8 mouse cellular contexts compared by ENCODE assay signal in the genomic region with DNA sequence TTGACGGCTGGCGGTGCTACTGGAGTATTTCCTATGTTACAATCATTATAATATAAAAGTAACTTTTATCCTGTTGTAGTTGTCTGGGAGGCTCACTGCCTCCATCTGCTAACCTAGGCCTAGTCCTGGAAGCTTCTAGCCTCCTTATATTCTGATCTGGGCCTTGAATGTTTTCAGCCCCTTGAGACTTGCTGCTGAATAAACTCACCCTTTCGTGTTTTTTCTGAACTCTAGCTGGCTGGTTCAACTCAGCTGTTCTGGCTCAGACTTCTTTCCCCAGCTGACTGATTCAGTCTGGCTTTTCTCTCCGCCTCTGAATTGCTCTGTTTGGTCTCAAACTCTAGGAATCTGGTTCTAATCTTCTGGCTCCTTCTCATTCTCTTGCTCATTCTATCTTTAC. TPM values are rescaled to one million over a fixed set of nuclear protein-coding genes. Genes with fewer than 3 reads are reported as not detected.
DNase-seq lines count a peak whose midpoint lies in the region; ATAC-seq lines count a peak whose summit lies in the region.

No protein-coding gene starts in this region.

- peak overlapping the region; percentile 94 for H3K4me3 ChIP-seq in megakaryocyte, embryonic 14.5 days (replicated peaks)
- H3K4me3 ChIP-seq in forebrain, embryonic 11.5 days (ENCODE audit: low read depth, low read length) = peak overlapping the region; percentile 71
- peak overlapping the region; percentile 75 for H3K4me3 ChIP-seq in limb, embryonic 13.5 days
- peak overlapping the region; percentile 76 for H3K4me3 ChIP-seq in stomach, embryonic 16.5 days (replicated peaks; ENCODE audit: low read length)

- H3K4me1 ChIP-seq in megakaryocyte, embryonic 14.5 days = peaks cover 29% of the 10 kb centered on the region
- 0 out of 2 replicates have a peak, but pooled peaks cover 3% of the 10 kb centered on the region for H3K4me1 ChIP-seq in forebrain, embryonic 11.5 days (replicated peaks; ENCODE audit: control insufficient read depth, insufficient read depth, low read length)
- peaks cover 14% of the 10 kb centered on the region for H3K4me1 ChIP-seq in limb, embryonic 13.5 days
- peaks cover 9% of the 10 kb centered on the region for H3K4me1 ChIP-seq in stomach, embryonic 16.5 days (ENCODE audit: control insufficient read depth, insufficient read depth, low read length)

- H3K9me3 ChIP-seq in megakaryocyte, embryonic 14.5 days = no peaks in the 10 kb centered on the region
- H3K9me3 ChIP-seq in forebrain, embryonic 11.5 days (ENCODE audit: control insufficient read depth, low read length) = no peaks in the 10 kb centered on the region
- no peaks in the 10 kb centered on the region for H3K9me3 ChIP-seq in limb, embryonic 13.5 days
- H3K9me3 ChIP-seq in stomach, embryonic 16.5 days (replicated peaks; ENCODE audit: control insufficient read depth, low read length) = no peaks in the 10 kb centered on the region

- no peak for ATAC-seq in megakaryocyte, adult 5-6 weeks (ENCODE audit: poor library complexity, severe bottlenecking)
- no peak for ATAC-seq in forebrain, embryonic 11.5 days (replicated peaks; ENCODE audit: low FRiP score)
- no peak for ATAC-seq in limb, embryonic 13.5 days (ENCODE audit: low FRiP score, low read depth)
- ATAC-seq in stomach, embryonic 16.5 days (ENCODE audit: insufficient read depth, low FRiP score) = no peak

- H3K36me3 ChIP-seq in megakaryocyte, embryonic 14.5 days (replicated peaks; ENCODE audit: low read length) = peaks cover 38% of the 10 kb centered on the region
- no peaks in the 10 kb centered on the region; the same call in 1 of the 2 replicates for H3K36me3 ChIP-seq in forebrain, embryonic 11.5 days (ENCODE audit: control insufficient read depth, insufficient read depth, low read length)
- H3K36me3 ChIP-seq in limb, embryonic 13.5 days = peaks cover 34% of the 10 kb centered on the region
- peaks cover 9% of the 10 kb centered on the region for H3K36me3 ChIP-seq in stomach, embryonic 16.5 days (ENCODE audit: control insufficient read depth, insufficient read depth, low read length)

- H3K9ac ChIP-seq in forebrain, embryonic 11.5 days (ENCODE audit: low read length) = peak overlapping the region; percentile 74; the same call in 1 of the 2 replicates
- peak overlapping the region; percentile 75 for H3K9ac ChIP-seq in limb, embryonic 13.5 days
- H3K9ac ChIP-seq in stomach, embryonic 16.5 days (ENCODE audit: low read length) = peak overlapping the region; percentile 80

- H3K4me2 ChIP-seq in forebrain, embryonic 11.5 days (ENCODE audit: low read depth, low read length, severe bottlenecking) = peak overlapping the region; percentile 74
- peak overlapping the region; percentile 74 for H3K4me2 ChIP-seq in limb, embryonic 13.5 days (replicated peaks)
- H3K4me2 ChIP-seq in stomach, embryonic 16.5 days (ENCODE audit: low read depth, low read length) = peak overlapping the region; percentile 74

- WGBS in forebrain, embryonic 11.5 days = 80% methylated on average over 4 of the region's 4 CpGs
- WGBS in limb, embryonic 13.5 days = 72% methylated on average over 4 of the region's 4 CpGs
- 64% methylated on average over 4 of the region's 4 CpGs for WGBS in stomach, embryonic 16.5 days

- H3K27me3 ChIP-seq in megakaryocyte, embryonic 14.5 days (replicated peaks) = peaks cover 2% of the 10 kb centered on the region
- no peaks in the 10 kb centered on the region for H3K27me3 ChIP-seq in forebrain, embryonic 11.5 days (ENCODE audit: control insufficient read depth, insufficient read depth, low read length)
- H3K27me3 ChIP-seq in limb, embryonic 13.5 days = no peaks in the 10 kb centered on the region
- no peaks in the 10 kb centered on the region for H3K27me3 ChIP-seq in stomach, embryonic 16.5 days (ENCODE audit: control insufficient read depth, insufficient read depth, low read length)

- H3K27ac ChIP-seq in forebrain, embryonic 11.5 days (ENCODE audit: low read depth, low read length) = no peak overlapping the region
- H3K27ac ChIP-seq in limb, embryonic 13.5 days = peak overlapping the region; percentile 88; the same call in 1 of the 2 replicates
- peak overlapping the region; percentile 87 for H3K27ac ChIP-seq in stomach, embryonic 16.5 days (ENCODE audit: low read length)

- DNase-seq in forebrain, embryonic 11.5 days (ENCODE audit: low spot score) = no peak
- DNase-seq in gastrocnemius, postnatal 25 days = no peak
- DNase-seq in layer of hippocampus, postnatal 25 days (ENCODE audit: extremely low spot score in 1 of 2, low spot score in 1 of 2) = no peak
- no peak for DNase-seq in frontal cortex, adult 2 months (ENCODE audit: extremely low spot score in 1 of 2, low spot score in 1 of 2)

RNA-seq across cellular contexts. Expression of gene Smarcal1, which starts 0.9 kb away (rescaled TPM):
- 5.1 and 6.5 TPM in 2 replicates for polyA plus RNA-seq in megakaryocyte, embryonic 14.5 days (2012; ENCODE audit: insufficient read depth, low replicate concordance)
- 16.3 and 18.0 TPM in 2 replicates for total RNA-seq in megakaryocyte, adult 5-6 weeks (2015)
- total RNA-seq in megakaryocyte, adult 5-6 weeks (2017) = 15.3 and 18.6 TPM in 2 replicates
- polyA plus RNA-seq in forebrain, embryonic 11.5 days (2014; fragmentation: Nextera tagmentation; extraction: Ambion mirVana) = 29.9 and 34.1 TPM in 2 replicates
- polyA plus RNA-seq in limb, embryonic 13.5 days (2015; fragmentation: Nextera tagmentation; extraction: Ambion mirVana) = 24.9 and 26.7 TPM in 2 replicates
- 18.1 and 20.5 TPM in 2 replicates for polyA plus RNA-seq in stomach, embryonic 16.5 days (2015; fragmentation: Nextera tagmentation; extraction: Ambion mirVana)
- 10 to 100 TPM; 16.4 to 17.1 TPM for total RNA-seq in gastrocnemius, postnatal 25 days (2021)
- 10 to 100 TPM; 60.0 to 63.3 TPM for total RNA-seq in layer of hippocampus, postnatal 25 days (2021)
- 37.5 and 46.9 TPM in 2 replicates for polyA plus RNA-seq in frontal cortex, adult 2 months (2012; rRNA removed)

RNA-seq across cellular contexts. Expression of gene March4, which starts 47.2 kb away (rescaled TPM):
- polyA plus RNA-seq in megakaryocyte, embryonic 14.5 days (2012; ENCODE audit: insufficient read depth, low replicate concordance) = 0.07 and 0.48 TPM in 2 replicates
- total RNA-seq in megakaryocyte, adult 5-6 weeks (2015) = 0.05 TPM in 1 of 2 replicates, not detected in the other
- not detected in 2 replicates for total RNA-seq in megakaryocyte, adult 5-6 weeks (2017)
- 0.15 TPM in 2 replicates for polyA plus RNA-seq in forebrain, embryonic 11.5 days (2014; fragmentation: Nextera tagmentation; extraction: Ambion mirVana)
- polyA plus RNA-seq in limb, embryonic 13.5 days (2015; fragmentation: Nextera tagmentation; extraction: Ambion mirVana) = not detected in 2 replicates
- 0.14 TPM in 2 replicates for polyA plus RNA-seq in stomach, embryonic 16.5 days (2015; fragmentation: Nextera tagmentation; extraction: Ambion mirVana)
- total RNA-seq in gastrocnemius, postnatal 25 days (2021) = under 1 TPM; 0.13 to 0.41 TPM
- 10 to 100 TPM; 20.7 to 21.7 TPM for total RNA-seq in layer of hippocampus, postnatal 25 days (2021)
- 9.5 and 10.1 TPM in 2 replicates for polyA plus RNA-seq in frontal cortex, adult 2 months (2012; rRNA removed)
